Mouse (Mus musculus) kidney, embryonic 14.5 days (tissue): ENCODE measurements around the gene Il1r2. TPM values are rescaled to one million over a fixed set of nuclear protein-coding genes. Genes with fewer than 3 reads are reported as not detected.

ENCODE experiments used
- ATAC-seq: fragments of 200-750 bp; cut with Nextera tagmentation; 2 replicates; pipeline ENCODE4 v1.8.0; 2017; ENCODE audit warnings: moderate number of reproducible peaks, mild to moderate bottlenecking, moderate TSS enrichment, moderate library complexity; ENCODE audit not compliant: low FRiP score, low TSS enrichment
- H3K27ac ChIP-seq: fragments of 300-500 bp; sonication (generic); 2 replicates; pipeline ENCODE4 v1.5.1; 2014; ENCODE audit warnings: low read depth, mild to moderate bottlenecking, low read length, moderate library complexity, mixed read lengths
- H3K27me3 ChIP-seq: fragments of 300-500 bp; sonication (generic); 2 replicates; pipeline ENCODE4 v1.6.1; 2014; ENCODE audit warnings: mild to moderate bottlenecking, low read length; ENCODE audit not compliant: control insufficient read depth, insufficient read depth
- H3K36me3 ChIP-seq: fragments of 300-500 bp; sonication (generic); 2 replicates; pipeline ENCODE4 v1.6.1; 2014; ENCODE audit warnings: low read length, mixed read lengths; ENCODE audit not compliant: control insufficient read depth, insufficient read depth
- H3K4me1 ChIP-seq: fragments of 300-500 bp; sonication (generic); 2 replicates; pipeline ENCODE4 v1.6.1; 2014; ENCODE audit warnings: low read length, mixed read lengths; ENCODE audit not compliant: control insufficient read depth, insufficient read depth
- H3K4me2 ChIP-seq: fragments of 300-500 bp; sonication (generic); replicated peaks from 2 replicates; pipeline ENCODE4 v1.6.1; 2014; ENCODE audit warnings: low read depth, mild to moderate bottlenecking, low read length
- H3K4me3 ChIP-seq: fragments of 300-500 bp; sonication (generic); 2 replicates; pipeline ENCODE4 v1.5.1; 2014; ENCODE audit warnings: mild to moderate bottlenecking, low read length
- H3K9ac ChIP-seq: fragments of 300-500 bp; sonication (generic); 2 replicates; pipeline ENCODE4 v1.6.1; 2014; ENCODE audit warnings: low read depth, mild to moderate bottlenecking, low read length, moderate library complexity
- H3K9me3 ChIP-seq: fragments of 300-500 bp; sonication (generic); 2 replicates; pipeline ENCODE4 v1.6.1; 2016; ENCODE audit warnings: low read length; ENCODE audit not compliant: control insufficient read depth
- WGBS: fragments of 180-500 bp; shearing (Covaris S2); extraction: QIAGEN DNeasy Blood & Tissue Kit; methylation state at CpG from one replicate; pipeline ENCODE4 v1.1.7; 2014; 5-methylcytosine and 5-hydroxymethylcytosine counted together
- polyA plus RNA-seq: library from polyadenylated mRNA; unstranded; fragments of >200 nt; fragmentation: Nextera tagmentation; extraction: Ambion mirVana; gene quantifications from 2 replicates; pipeline ENCODE4 v1.2.1, GENCODE M21; 2014

The Il1r2 gene
- 0.19 TPM in 1 of 2 replicates, not detected in the other for polyA plus RNA-seq

- Histone ChIP-seq H3K9ac (no peak within 1 kb of the TSS), H3K4me1 (no peaks in the 10 kb centered on the region), H3K27me3 (no peaks in the 10 kb centered on the region), H3K9me3 (no peaks in the 10 kb centered on the region), H3K4me2 (no peak within 1 kb of the TSS), H3K4me3 (no peak within 1 kb of the TSS), H3K36me3 (no peaks in the 10 kb centered on the region), H3K27ac (no peak within 1 kb of the TSS)
- no peak for ATAC-seq
- 90% methylated on average over 5 of the region's 5 CpGs for WGBS
These were observed at the start of gene Il1r2 for GRCm38 (mm10) chr1:40073779-40074178. Gene Il1r2 (plus strand): TSS chr1:40074079.

GRCm38 (mm10) chr1:40024554-40025320, 49.1 kb upstream of the Il1r2 start:
- Histone ChIP-seq H3K4me3 (no peak overlapping the region), H3K9ac (no peak overlapping the region), H3K4me2 (no peak overlapping the region), H3K27ac (no peak overlapping the region), H3K4me1 (no peaks in the 10 kb centered on the region), H3K36me3 (peaks cover 70% of the 10 kb centered on the region), H3K9me3 (no peaks in the 10 kb centered on the region), H3K27me3 (no peaks in the 10 kb centered on the region)
- 88% methylated on average over 27 of the region's 27 CpGs for WGBS
- ATAC-seq = no peak

GRCm38 (mm10) chr1:40025416-40025815, 48.5 kb upstream of the Il1r2 start:
- no peak for ATAC-seq
- Histone ChIP-seq H3K4me2 (no peak overlapping the region), H3K4me1 (no peaks in the 10 kb centered on the region), H3K27ac (no peak overlapping the region), H3K36me3 (peaks cover 64% of the 10 kb centered on the region), H3K9ac (no peak overlapping the region), H3K9me3 (no peaks in the 10 kb centered on the region), H3K27me3 (no peaks in the 10 kb centered on the region), H3K4me3 (no peak overlapping the region)
- 79% methylated on average over 5 of the region's 5 CpGs for WGBS

GRCm38 (mm10) chr1:40027116-40027620, 46.7 kb upstream of the Il1r2 start:
- peaks cover 48% of the 10 kb centered on the region for H3K36me3 ChIP-seq
- no peaks in the 10 kb centered on the region for H3K4me1 ChIP-seq
- no peak overlapping the region for H3K27ac ChIP-seq
- no peak overlapping the region for H3K9ac ChIP-seq
- H3K4me3 ChIP-seq = no peak overlapping the region
- no peaks in the 10 kb centered on the region for H3K27me3 ChIP-seq
- ATAC-seq = no peak
- no peak overlapping the region for H3K4me2 ChIP-seq
- whole genome bisulfite sequencing = 82% methylated on average over 7 of the region's 7 CpGs
- no peaks in the 10 kb centered on the region for H3K9me3 ChIP-seq

- Histone ChIP-seq H3K4me3 (no peak overlapping the region), H3K4me1 (no peaks in the 10 kb centered on the region), H3K4me2 (no peak overlapping the region), H3K27ac (no peak overlapping the region), H3K36me3 (peaks cover 36% of the 10 kb centered on the region), H3K27me3 (no peaks in the 10 kb centered on the region), H3K9me3 (no peaks in the 10 kb centered on the region), H3K9ac (no peak overlapping the region)
- 88% methylated on average over 12 of the region's 12 CpGs for WGBS
- ATAC-seq = no peak
These were observed 45.5 kb upstream of the Il1r2 start for GRCm38 (mm10) chr1:40028207-40028998.

- H3K4me1 ChIP-seq = no peaks in the 10 kb centered on the region
- 95% methylated on average over 5 of the region's 5 CpGs for WGBS
- no peak overlapping the region for H3K4me2 ChIP-seq
- no peak overlapping the region for H3K4me3 ChIP-seq
- peaks cover 24% of the 10 kb centered on the region for H3K36me3 ChIP-seq
- no peaks in the 10 kb centered on the region for H3K27me3 ChIP-seq
- no peaks in the 10 kb centered on the region for H3K9me3 ChIP-seq
- no peak for ATAC-seq
- no peak overlapping the region for H3K9ac ChIP-seq
- no peak overlapping the region for H3K27ac ChIP-seq
These were observed 44.3 kb upstream of the Il1r2 start for GRCm38 (mm10) chr1:40029597-40029996.

GRCm38 (mm10) chr1:40030287-40030975, 43.4 kb upstream of the Il1r2 start:
- H3K9me3 ChIP-seq = no peaks in the 10 kb centered on the region
- 87% methylated on average over 14 of the region's 14 CpGs for WGBS
- H3K27me3 ChIP-seq = no peaks in the 10 kb centered on the region
- no peaks in the 10 kb centered on the region for H3K4me1 ChIP-seq
- no peak overlapping the region for H3K4me2 ChIP-seq
- no peak overlapping the region for H3K27ac ChIP-seq
- H3K36me3 ChIP-seq = peaks cover 16% of the 10 kb centered on the region
- H3K9ac ChIP-seq = no peak overlapping the region
- no peak for ATAC-seq
- H3K4me3 ChIP-seq = no peak overlapping the region

- Histone ChIP-seq H3K4me1 (no peaks in the 10 kb centered on the region), H3K27ac (no peak overlapping the region), H3K4me3 (no peak overlapping the region), H3K36me3 (peaks cover 12% of the 10 kb centered on the region), H3K9me3 (no peaks in the 10 kb centered on the region), H3K9ac (no peak overlapping the region), H3K27me3 (no peaks in the 10 kb centered on the region), H3K4me2 (no peak overlapping the region)
- no peak for ATAC-seq
- 98% methylated on average over 8 of the region's 8 CpGs for WGBS
These were observed 42.9 kb upstream of the Il1r2 start for GRCm38 (mm10) chr1:40030976-40031356.
